Mouse (Mus musculus) MEL (cell line): ENCODE results near the gene Cenpa. TPM values are rescaled to one million over a fixed set of nuclear protein-coding genes. Genes with fewer than 3 reads are reported as not detected.

Source experiments
- DNase-seq: peaks from one replicate; pipeline ENCODE4 v3.0.0; 2011; ENCODE audit warnings: low read depth, low spot score
- H3K27ac ChIP-seq: 2 replicates; pipeline ENCODE4 v1.5.1; 2012; ENCODE audit warnings: low read depth, mild to moderate bottlenecking, control low read depth, low read length, moderate library complexity; ENCODE audit not compliant: control insufficient read depth
- H3K27me3 ChIP-seq, 2 experiments: fragments of 150-350 bp in 1 of 2; sonication (generic) in 1 of 2; 2 replicates each; pipeline ENCODE4 v1.6.1; 2012; ENCODE audit warnings: low read length in 2 of 2, mild to moderate bottlenecking in 2 of 2, improper control_type of control experiment in 1 of 2, moderate library complexity in 1 of 2; ENCODE audit not compliant: insufficient read depth in 2 of 2, control insufficient read depth in 1 of 2
- H3K36me3 ChIP-seq, 2 experiments: 2 replicates each; pipeline ENCODE4 v1.6.1; 2012 to 2014; ENCODE audit warnings: low read length in 2 of 2, improper control_type of control experiment in 1 of 2, inconsistent platforms in 1 of 2, mild to moderate bottlenecking in 1 of 2; ENCODE audit not compliant: insufficient read depth in 2 of 2, control insufficient read depth in 1 of 2
- H3K4me1 ChIP-seq, 2 experiments: fragments of 150-350 bp in 1 of 2; sonication (generic) in 1 of 2; 2 replicates each; pipeline ENCODE4 v1.6.1; 2012; ENCODE audit warnings: low read length in 2 of 2, improper control_type of control experiment in 1 of 2, mild to moderate bottlenecking in 1 of 2; ENCODE audit not compliant: insufficient read depth in 2 of 2, control insufficient read depth in 1 of 2
- H3K4me3 ChIP-seq, 2 experiments: fragments of 150-350 bp in 1 of 2; sonication (generic) in 1 of 2; 2 replicates each; pipeline ENCODE4 v1.5.1; 2012; ENCODE audit warnings: low read depth in 2 of 2, low read length in 2 of 2, mild to moderate bottlenecking in 2 of 2, moderate library complexity in 2 of 2, control low read depth in 1 of 2, improper control_type of control experiment in 1 of 2; ENCODE audit not compliant: control insufficient read depth in 1 of 2, insufficient read depth in 1 of 2
- H3K79me2 ChIP-seq: 2 replicates; pipeline ENCODE4 v1.6.1; 2012; ENCODE audit warnings: mild to moderate bottlenecking, low read length, moderate library complexity; ENCODE audit not compliant: control insufficient read depth, poor library complexity, insufficient read depth
- H3K9ac ChIP-seq: 2 replicates; pipeline ENCODE4 v1.6.1; 2012; ENCODE audit warnings: low read depth, mild to moderate bottlenecking, control low read depth, low read length, moderate library complexity; ENCODE audit not compliant: control insufficient read depth, poor library complexity, severe bottlenecking
- H3K9me3 ChIP-seq: fragments of 150-350 bp; sonication (generic); replicated peaks from 2 replicates; pipeline ENCODE4 v1.6.1; 2012; ENCODE audit warnings: mild to moderate bottlenecking, low read length, improper control_type of control experiment, moderate library complexity; ENCODE audit not compliant: insufficient read depth
- CHD1 ChIP-seq: IDR thresholded peaks from 2 replicates; pipeline ENCODE4 v1.6.1; 2012; ENCODE audit warnings: low read depth, mild to moderate bottlenecking, inconsistent platforms, low read length, improper control_type of control experiment
- CHD2 ChIP-seq: IDR thresholded peaks from 2 replicates; pipeline ENCODE4 v1.6.1; 2011; ENCODE audit warnings: low read length, improper control_type of control experiment
- ELF1 ChIP-seq: IDR thresholded peaks from 2 replicates; pipeline ENCODE4 v1.6.1; 2014; ENCODE audit warnings: low read depth, mild to moderate bottlenecking, inconsistent platforms, low read length, improper control_type of control experiment, moderate library complexity
- EP300 ChIP-seq, 2 experiments: IDR thresholded peaks; 2 replicates each; pipeline ENCODE4 v1.6.1; 2011; ENCODE audit warnings: improper control_type of control experiment in 2 of 2, low read length in 2 of 2, low read depth in 1 of 2, mild to moderate bottlenecking in 1 of 2
- ETS1 ChIP-seq: IDR thresholded peaks from 2 replicates; pipeline ENCODE4 v1.6.1; 2012; ENCODE audit warnings: low read depth, mild to moderate bottlenecking, inconsistent platforms, low read length, improper control_type of control experiment, moderate library complexity
- GATA1 ChIP-seq: IDR thresholded peaks from 2 replicates; pipeline ENCODE4 v1.6.1; 2011; ENCODE audit warnings: low read depth, low read length, improper control_type of control experiment
- HCFC1 ChIP-seq: IDR thresholded peaks from 2 replicates; pipeline ENCODE4 v1.6.1; 2012; ENCODE audit warnings: low read depth, mild to moderate bottlenecking, inconsistent platforms, low read length, improper control_type of control experiment, moderate library complexity
- JUND ChIP-seq: IDR thresholded peaks from 2 replicates; pipeline ENCODE4 v1.6.1; 2011; ENCODE audit warnings: low read depth, mild to moderate bottlenecking, improper control_type of control experiment, low read length
- KAT2A ChIP-seq: conservative IDR thresholded peaks from 2 replicates; pipeline ENCODE4 v1.6.1; 2012; ENCODE audit warnings: low read depth, low read length, improper control_type of control experiment, inconsistent platforms
- MAFK ChIP-seq: IDR thresholded peaks from 2 replicates; pipeline ENCODE4 v1.6.1; 2011; ENCODE audit warnings: low read depth, mild to moderate bottlenecking, low read length, improper control_type of control experiment, borderline replicate concordance
- MEF2A ChIP-seq: IDR thresholded peaks from 2 replicates; pipeline ENCODE4 v1.6.1; 2014; ENCODE audit warnings: low read depth, mild to moderate bottlenecking, inconsistent platforms, low read length, improper control_type of control experiment; ENCODE audit not compliant: poor library complexity, insufficient replicate concordance, severe bottlenecking; ENCODE audit errors: extremely low read depth
- MYC ChIP-seq: IDR thresholded peaks from 2 replicates; pipeline ENCODE4 v1.6.1; 2011; ENCODE audit warnings: low read depth, mild to moderate bottlenecking, low read length, improper control_type of control experiment, moderate library complexity
- POLR2AphosphoS5 ChIP-seq: IDR thresholded peaks from 2 replicates; pipeline ENCODE4 v1.6.1; 2012; ENCODE audit warnings: low read depth, borderline replicate concordance, mild to moderate bottlenecking, inconsistent platforms, low read length, moderate library complexity, mixed read lengths
- SIN3A ChIP-seq: IDR thresholded peaks from 2 replicates; pipeline ENCODE4 v1.6.1; 2012; ENCODE audit warnings: low read length, improper control_type of control experiment, inconsistent platforms
- UBTF ChIP-seq: IDR thresholded peaks from 2 replicates; pipeline ENCODE4 v1.6.1; 2012; ENCODE audit warnings: low read depth, mild to moderate bottlenecking, inconsistent platforms, low read length, improper control_type of control experiment, moderate library complexity, borderline replicate concordance; ENCODE audit not compliant: insufficient read depth
- ZC3H11A ChIP-seq: IDR thresholded peaks from 2 replicates; pipeline ENCODE4 v1.6.1; 2012; ENCODE audit warnings: low read depth, mild to moderate bottlenecking, inconsistent platforms, low read length, improper control_type of control experiment
- ZMIZ1 ChIP-seq: IDR thresholded peaks from 2 replicates; pipeline ENCODE4 v1.6.1; 2012; ENCODE audit warnings: low read depth, mild to moderate bottlenecking, inconsistent platforms, low read length, improper control_type of control experiment, moderate library complexity
- polyA plus RNA-seq, 2 experiments: library from polyadenylated mRNA; stranded (reverse) in 1 of 2; unstranded in 1 of 2; fragments of >175 nt in 1 of 2; fragments of >200 nt in 1 of 2; gene quantifications; 2 replicates each; pipeline versions ENCODE4 v1.2.1 to v1.2.4; 2012; ENCODE audit warnings: low replicate concordance in 2 of 2, low read depth in 1 of 2; ENCODE audit not compliant: insufficient read length in 2 of 2, insufficient read depth in 1 of 2, missing spikeins in 1 of 2
- total RNA-seq: library from RNA; depleted of rRNA; stranded (reverse); fragments of 300-350 nt; gene quantifications from 2 replicates; pipeline ENCODE4 v1.2.3, GENCODE M21; 2012

Gene Cenpa
- total and polyA plus RNA-seq, 3 experiments = 100 to 566 (median 341) TPM

GRCm38 (mm10) chr5:30628511-30628910 lies 38.1 kb upstream of the Cenpa start:
- Histone ChIP-seq H3K9me3 (no peaks in the 10 kb centered on the region), H3K79me2 (no peaks in the 10 kb centered on the region)

DNA sequence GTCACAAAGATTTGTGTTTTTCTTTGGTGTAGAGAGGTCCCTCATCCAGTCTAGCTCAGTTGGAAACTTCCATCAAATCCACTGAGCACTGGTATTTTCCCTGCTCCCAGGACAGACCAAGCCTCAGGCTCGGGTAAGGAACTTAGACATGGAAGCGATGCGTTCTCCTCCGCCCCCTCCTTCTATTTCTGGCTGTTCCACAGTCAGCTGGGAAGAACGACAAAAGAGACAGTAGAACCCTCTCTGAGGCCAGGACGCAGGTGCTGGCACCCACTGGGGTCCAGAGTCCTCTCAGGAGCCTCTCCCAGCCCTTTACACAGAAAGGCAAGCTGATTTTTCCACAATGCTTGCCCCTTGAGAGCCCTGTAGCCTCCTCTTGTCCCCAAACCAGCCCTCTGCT lies 36.2 kb upstream of the Cenpa start:
- Histone ChIP-seq H3K9ac (no peak overlapping the region), H3K4me1 (no peaks in the 10 kb centered on the region), H3K79me2 (no peaks in the 10 kb centered on the region), H3K27ac (no peak overlapping the region), H3K36me3 (no peaks in the 10 kb centered on the region)
- no peak for DNase-seq
- TF ChIP-seq JUND (no peak), GATA1 (no peak), MAFK (no peak), CHD2 (no peak)
- TF ChIP-seq, all 39 proteins: peak for 0
- H3K4me3 ChIP-seq = no peak overlapping the region
- peaks cover 23 to 29% of the 10 kb centered on the region in 2 experiments for H3K27me3 ChIP-seq
- H3K9me3 ChIP-seq = no peaks in the 10 kb centered on the region

More at GRCm38 (mm10) chr5:30628511-30628910, 38.1 kb upstream of the Cenpa start:
- Histone ChIP-seq H3K27ac (no peak overlapping the region), H3K9ac (no peak overlapping the region), H3K36me3 (no peaks in the 10 kb centered on the region), H3K27me3 (peaks cover 21 to 29% of the 10 kb centered on the region in 2 experiments), H3K4me1 (peaks cover 0 to 4% of the 10 kb centered on the region in 2 experiments; a peak in 1 of 4 replicates)
- DNase-seq = no peak
- TF ChIP-seq ETS1 = no peak
- TF ChIP-seq CHD1 = no peak
- no peak for TF ChIP-seq MEF2A
- TF ChIP-seq ZC3H11A = no peak
- TF ChIP-seq HCFC1 = no peak
- TF ChIP-seq UBTF = no peak
- no peak for TF ChIP-seq EP300 (IDR thresholded peaks at IDR 0.05; ENCODE audit: low read depth in 1 of 2, low read length in 2 of 2)
- no peak for TF ChIP-seq POLR2AphosphoS5
- TF ChIP-seq JUND = no peak
- TF ChIP-seq ZMIZ1 = no peak
- no peak for TF ChIP-seq KAT2A
- no peak for TF ChIP-seq SIN3A
- no peak for TF ChIP-seq MYC
- no peak for TF ChIP-seq ELF1
- TF ChIP-seq, all 39 proteins: peak for 0
- H3K4me3 ChIP-seq = no peak overlapping the region
